Mouse (Mus musculus): ENCODE data around the gene Sh3tc1.
A peak's percentile ranks its signal among the peaks of the same experiment; 100 is the strongest.

The Sh3tc1 gene

GRCm38 (mm10) chr5:35739536-35740278 is at the start of gene Sh3tc1:
Gene Sh3tc1 (minus strand): TSS chr5:35739987.
- DNase-seq = no peak

GRCm38 (mm10) chr5:35788719-35789118 is 48.9 kb upstream of the Sh3tc1 start:
- DNase-seq = no peak

DNA sequence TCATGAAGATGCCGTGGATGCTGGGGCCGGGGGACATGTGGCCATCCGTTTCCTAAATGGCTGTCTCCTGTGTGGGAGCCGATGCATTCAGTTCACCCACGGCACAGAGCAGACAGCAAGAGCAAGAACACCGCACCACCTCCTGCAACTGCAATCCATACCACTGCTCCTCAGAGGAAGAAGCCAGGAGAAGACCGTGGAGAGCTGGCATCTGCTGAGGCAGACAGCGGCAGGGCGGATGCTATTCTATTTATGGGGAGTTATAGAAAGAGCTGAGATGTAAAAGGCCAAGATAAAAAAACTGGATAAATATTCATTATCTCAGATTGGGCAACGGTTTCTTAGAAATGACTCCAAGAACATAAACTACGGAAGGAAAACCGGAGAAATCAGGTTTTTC is 48.1 kb upstream of the Sh3tc1 start:
- no peak for DNase-seq

DNA sequence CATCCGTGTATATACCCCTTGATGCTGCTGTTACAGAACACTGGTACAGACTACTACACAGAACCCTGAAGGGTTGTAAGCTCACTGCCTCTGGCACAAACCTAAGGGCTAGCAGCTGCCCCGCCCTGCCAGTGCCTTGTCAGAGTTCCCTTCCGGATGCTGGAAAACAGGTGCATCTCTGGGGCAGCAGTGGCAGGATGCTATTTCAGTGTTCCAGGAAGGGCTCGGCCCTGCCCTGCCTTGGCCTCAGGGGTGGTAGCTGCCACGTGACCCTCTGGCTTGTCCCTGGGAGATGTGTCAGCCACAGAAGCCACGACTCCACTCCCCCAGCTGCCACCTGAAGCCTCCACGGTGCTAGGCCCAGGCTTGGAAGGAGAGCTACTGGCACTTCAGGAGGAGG is 46.1 kb upstream of the Sh3tc1 start:
- DNase-seq = no peak

DNA sequence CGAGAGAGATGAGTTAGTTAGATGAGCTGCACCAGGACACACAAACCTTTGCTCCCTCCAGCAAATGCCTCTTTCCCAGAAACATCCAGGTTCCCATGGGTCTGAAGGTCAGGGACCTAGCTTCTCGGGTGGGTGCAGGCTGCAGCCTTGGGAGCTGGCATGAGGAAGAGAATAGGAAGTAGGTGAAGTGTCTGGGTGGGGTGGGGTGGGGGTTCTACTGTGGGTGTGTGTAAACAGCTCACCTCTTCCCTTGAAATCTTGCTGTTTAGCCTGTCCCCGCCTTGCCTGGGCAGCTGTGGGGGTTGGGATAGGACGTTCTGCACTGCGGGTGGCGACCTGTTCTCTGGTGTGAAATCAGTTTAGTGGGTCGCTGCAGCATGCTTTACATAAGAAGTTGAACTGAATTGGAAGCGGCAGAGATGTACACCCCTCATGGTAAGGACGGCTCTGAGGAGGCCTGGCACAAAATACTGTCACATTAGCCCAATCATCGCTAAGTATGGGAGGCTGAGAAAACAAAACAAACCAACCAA is 42.9 kb upstream of the Sh3tc1 start:
- DNase-seq = no peak

DNA sequence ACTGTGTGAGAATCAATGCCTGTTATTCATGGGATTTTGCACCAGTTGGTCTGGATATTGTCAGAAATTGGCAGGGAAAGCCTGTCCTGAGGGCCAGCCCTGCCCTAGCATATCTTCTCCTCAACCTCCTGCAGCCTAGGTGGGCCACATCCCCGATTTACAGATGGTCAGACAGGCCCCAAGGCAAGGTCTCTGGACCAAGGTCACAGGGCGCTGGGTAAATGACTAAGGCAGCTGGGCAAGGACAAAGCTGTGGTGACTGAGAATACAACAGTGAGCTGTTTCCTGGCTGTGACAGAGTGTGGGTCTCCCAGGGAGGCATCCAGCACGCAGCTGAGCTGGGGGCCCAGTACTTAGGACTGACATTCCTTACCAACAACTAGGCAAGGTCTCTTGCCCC is 41.3 kb upstream of the Sh3tc1 start:
- DNase-seq = no peak

DNA sequence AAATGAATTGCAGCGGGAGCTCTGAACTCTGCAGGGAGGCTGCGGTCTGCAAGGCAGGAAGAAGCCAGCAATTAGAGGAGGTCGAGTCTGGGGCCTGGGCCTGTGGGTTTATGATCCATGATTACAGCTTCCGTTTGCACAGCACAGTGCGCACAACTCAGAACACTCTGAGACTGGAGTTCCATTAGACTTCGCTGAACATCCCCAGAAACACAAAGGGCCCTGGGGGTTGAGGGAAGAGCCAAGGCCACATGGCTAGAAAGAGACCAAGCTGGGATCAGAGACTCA is 34.3 kb upstream of the Sh3tc1 start:
- peak in 1 of 2 experiments; percentile 31 for DNase-seq

GRCm38 (mm10) chr5:35773274-35774136 is 33.7 kb upstream of the Sh3tc1 start:
- DNase-seq = no peak

DNA sequence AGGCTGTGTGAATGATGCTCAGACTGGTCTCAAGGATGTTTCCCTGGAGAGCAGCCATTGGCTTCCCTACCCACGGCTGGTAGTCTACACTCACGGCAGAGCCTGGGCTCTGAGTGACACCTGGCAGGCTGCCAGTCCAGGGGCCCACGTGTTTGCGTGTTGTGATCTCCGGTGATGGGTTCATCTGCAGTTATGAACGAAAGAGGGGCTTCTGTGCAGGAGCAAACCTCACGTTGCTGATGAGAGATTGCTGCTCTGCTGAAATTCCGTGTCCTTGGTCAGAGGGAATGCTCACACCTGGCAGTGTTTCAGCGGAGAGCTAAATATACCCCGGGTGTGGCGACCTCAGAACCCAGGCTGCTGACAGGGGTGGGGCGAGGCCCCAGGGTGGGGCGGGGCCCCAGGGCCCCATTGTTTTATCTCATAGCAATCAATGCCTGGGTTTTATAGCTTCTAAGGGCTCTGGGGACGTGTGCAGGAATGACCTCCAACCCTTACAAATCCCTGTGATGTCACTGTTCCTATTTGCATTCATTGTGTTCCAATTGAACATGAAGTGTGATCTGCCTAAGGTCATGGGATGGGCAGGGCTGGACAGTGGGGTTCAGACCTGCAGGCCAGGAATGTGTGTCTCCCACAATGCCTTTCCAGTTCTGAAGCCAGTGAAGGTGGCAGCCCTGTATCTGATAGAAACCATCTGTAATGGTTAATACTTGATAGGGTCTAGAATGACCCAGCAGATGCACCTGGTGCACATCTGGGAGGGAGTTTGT is 31.3 kb upstream of the Sh3tc1 start:
- DNase-seq = peak; percentile 17 to 44

DNA sequence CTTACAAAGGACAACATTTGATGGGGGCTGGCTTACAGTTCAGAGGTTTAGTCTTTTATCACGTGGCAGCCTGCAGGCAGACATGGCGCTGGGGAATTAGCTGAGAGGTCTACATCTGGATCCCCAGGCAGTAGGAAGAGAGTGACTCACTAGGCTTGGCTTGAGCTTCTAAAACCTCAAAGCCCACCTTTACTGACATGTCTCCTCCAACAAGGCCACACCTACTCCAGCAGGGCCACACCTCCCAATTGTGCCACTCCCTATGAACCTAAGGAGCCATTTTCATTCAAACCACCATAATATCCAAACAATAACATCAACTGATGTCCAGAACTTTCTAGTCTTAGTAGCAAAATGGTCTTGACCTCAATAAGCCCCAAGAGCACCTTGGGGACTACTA is 30.5 kb upstream of the Sh3tc1 start:
- DNase-seq = no peak

GRCm38 (mm10) chr5:35768997-35769396 is 29.2 kb upstream of the Sh3tc1 start:
- DNase-seq = no peak

DNA sequence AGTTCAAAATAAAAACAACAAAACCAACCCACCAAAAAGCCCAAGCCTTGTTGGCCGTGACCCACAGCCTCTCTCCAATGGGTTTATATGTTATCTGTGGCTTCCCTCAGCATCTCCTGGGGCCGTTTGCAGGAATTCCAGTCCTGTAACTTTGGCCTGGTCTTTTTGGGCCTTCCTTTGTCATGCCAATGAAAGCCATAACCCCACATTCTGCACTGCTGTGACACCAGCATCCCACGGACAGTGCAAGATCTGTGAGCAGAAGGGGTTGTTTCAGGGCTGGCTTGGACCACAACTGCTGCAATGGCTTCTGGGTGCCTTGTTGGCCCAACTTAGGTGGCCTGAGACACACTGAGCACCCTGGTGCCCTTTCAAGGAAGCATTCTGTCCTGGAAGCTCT is 28.7 kb upstream of the Sh3tc1 start:
- no peak for DNase-seq

DNA sequence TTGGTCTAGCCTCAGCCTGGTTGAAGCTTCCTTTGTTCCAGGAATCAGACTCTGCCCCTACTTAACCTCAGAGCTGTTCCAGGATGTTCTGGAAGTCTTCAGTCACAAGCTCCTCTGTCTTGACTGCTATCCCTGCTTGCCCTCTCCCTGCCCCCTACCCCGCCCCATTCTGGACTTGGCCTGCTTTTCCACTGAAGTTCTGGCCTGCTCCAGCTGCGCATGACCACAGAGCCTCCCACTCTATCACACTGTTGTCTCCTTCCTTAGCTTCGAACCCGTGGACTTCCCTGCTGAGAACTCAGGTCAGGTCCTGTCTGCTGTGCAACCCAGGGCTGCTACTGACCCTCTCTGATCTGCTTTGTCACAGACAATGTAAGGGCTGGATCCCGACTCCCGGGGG is 26.1 kb upstream of the Sh3tc1 start:
- DNase-seq = no peak

DNA sequence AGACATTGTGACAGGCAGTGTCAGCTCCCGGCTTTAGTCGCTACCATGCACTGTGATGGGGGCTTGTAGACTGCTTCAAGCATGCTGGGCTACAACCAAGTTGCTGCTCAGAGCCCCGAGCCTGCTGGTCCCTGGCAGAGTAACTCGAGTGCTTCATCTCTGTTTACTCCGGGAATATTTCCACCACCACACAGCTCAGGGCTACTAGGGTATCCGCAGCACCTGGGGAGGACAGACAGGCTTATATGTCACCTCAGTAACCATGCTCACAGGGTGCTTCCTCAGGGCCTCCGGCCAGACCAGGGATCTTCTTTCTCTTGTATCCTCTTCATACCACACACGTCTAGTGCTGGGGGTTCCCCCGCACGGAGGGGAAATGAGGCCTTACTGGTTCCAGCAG is 23.1 kb upstream of the Sh3tc1 start:
- no peak for DNase-seq

DNA sequence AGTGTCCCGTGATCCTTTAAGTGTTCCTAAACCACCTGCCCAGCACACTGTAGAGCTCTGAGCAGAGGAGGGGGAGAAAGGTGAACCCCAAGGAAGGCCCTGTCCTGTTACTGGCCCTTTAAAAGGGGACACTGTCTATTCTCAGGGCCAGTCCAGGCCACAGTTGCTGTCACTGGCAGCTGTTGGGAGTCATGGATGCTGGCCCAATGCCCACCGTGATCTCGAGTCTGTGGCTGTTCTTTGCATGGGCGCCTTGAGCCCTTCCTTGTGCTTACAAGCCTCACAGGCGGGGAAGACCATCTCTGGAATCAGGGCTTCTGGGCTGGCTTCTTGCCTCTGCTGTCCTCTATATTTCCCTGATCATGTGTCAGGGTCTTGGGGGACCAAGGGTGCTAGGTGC is 22.6 kb upstream of the Sh3tc1 start:
- DNase-seq = no peak

DNA sequence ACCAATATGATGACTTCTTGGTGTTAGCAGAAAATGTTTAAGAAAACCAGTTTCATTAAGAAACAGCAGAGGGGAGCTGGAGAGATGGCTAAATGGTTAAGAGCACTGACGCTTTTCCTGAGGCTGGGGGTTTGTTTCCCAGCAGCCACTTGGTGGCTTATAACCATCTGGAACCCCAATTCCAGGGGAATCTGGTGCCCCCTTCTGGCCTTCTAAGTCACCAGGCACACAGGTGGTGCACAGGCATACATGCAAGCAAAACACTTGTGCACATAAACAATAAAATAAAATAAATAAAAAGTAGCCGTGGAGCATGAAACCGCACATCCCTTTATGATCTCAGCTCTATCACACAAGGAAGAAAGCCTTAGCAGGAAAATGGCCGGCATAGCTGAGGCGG is 21.5 kb upstream of the Sh3tc1 start:
- DNase-seq = no peak

DNA sequence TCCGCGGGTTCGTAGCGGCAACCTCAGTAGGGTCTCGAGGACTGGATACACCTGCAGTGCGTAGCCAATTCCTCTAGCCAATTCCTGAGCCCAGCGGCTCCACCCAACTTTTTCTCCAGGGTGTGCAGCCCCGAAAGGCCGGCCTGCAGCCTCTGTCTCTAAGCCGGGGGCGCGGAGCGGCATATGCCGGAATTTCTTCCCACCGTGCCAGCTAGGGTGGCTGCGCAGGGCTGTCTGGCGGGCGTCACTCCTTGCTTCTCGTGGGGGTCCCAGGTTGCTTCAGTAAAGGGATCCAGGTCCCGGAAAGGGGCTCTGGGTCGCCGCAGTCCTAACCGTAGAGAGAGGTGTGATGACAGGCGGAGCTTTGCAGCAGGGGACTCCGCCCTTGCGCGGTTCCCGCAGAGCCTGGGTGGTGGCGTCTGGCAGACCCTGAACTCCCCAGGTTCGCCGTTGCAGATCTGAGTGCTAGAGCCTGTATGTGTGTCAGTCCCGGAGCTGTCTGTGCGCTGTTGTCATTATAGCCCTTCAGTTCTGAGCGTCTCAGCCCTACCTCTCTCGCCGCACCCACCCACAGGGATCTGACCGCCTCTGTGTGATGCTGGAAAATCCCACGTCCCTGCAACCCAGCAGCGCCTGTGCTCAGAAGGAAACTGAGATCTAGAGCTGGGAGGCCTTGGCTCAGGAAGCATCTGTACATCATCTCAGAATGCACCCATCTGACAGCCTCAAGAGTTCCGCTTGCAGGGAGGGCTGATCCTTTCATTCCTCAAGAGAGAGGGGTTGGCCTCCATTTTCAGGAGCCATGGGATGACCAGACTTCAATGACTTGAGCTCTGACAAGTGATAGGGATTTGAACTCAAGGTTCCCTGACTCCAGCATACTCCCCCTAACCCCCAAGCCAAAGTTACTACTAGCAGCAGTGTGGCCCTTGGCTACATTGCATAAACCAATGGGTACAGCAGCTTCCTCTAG is 18.6 kb upstream of the Sh3tc1 start:
- DNase-seq = peak; percentile 42 to 61

GRCm38 (mm10) chr5:35757639-35758001 is 17.8 kb upstream of the Sh3tc1 start, which contains the start of gene Ablim2:
Gene Ablim2 (plus strand): TSS chr5:35757880.
- peak; percentile 90 to 95 for DNase-seq

DNA sequence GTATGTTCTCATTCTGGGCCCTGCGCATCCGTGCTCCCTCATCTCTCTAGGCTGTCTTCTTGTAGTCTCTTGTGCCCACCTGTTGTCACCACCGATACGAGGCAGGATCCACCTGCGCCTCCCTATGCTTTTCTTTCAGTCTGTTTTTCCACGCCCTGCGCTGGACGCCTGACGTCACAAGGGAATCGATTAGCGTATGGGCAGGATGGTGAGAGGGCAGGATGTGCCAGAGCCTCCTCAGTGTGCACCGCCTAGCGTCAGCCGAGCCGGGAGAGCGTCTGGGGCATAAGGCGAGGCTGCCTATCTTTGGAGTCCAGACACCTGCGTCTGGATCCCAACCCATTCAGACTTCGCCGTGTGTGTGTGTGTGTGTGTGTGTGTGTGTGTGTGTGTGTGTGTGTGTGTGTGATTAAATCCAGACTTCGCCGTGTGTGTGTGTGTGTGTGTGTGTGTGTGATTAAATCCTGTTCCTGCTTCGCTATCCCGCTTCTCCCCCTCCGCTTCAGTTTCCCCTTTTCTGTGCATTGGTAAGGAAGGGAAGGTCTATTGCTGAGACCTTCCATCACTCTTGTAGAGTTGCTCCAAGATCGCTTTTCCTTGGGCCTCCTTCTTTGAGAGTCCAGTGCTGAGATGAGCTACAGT is 17.3 kb upstream of the Sh3tc1 start:
- peak; percentile 32 to 58 for DNase-seq

GRCm38 (mm10) chr5:35756020-35756419 is 16.2 kb upstream of the Sh3tc1 start:
- no peak for DNase-seq

DNA sequence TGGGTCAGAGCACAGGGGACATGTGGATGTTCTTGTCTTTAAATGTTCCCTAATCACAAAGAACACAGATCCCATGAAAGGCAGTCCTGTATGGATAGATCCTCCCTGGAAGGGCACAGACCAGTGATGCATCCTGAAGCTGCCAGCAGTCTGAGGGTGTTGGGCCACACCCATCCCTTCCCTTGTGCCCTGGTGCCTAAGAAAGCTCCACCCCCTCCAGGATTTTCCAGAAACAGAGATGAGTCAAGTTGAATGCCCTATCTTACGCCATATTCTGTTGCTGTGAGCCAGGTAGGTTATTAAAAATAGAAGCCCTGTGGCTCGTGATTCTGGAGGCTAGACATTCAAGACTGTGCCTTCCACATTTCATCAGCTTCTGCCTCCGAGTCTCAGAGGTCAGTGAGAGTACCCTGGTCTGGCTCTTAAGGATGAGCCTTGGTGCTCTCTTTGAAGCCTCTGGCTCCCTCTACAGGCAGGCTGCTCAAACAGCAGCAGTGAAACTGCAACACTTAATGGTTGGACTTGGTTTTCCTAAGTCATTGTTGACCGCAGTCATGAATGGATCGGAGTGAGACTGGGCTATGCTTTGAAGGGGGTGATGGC is 15.4 kb upstream of the Sh3tc1 start:
- DNase-seq = peak; percentile 25

All from thymus, postnatal 36 days (tissue).